Mouse (Mus musculus) brown adipose tissue, adult 24 weeks (tissue): ENCODE data around the gene Usp19. TPM values are rescaled to one million over a fixed set of nuclear protein-coding genes. Genes with fewer than 3 reads are reported as not detected.

Source experiments
- H3K27ac ChIP-seq: fragments of 200-500 bp; replicated peaks from 2 replicates; pipeline ENCODE4 v1.5.1; 2012; ENCODE audit warnings: low read depth, mild to moderate bottlenecking, low read length
- H3K4me1 ChIP-seq: fragments of 200-500 bp; 2 replicates; pipeline ENCODE4 v1.6.1; 2012; ENCODE audit warnings: low read length, mixed read lengths; ENCODE audit not compliant: control insufficient read depth, insufficient read depth, insufficient read length
- H3K4me3 ChIP-seq: fragments of 200-500 bp; 2 replicates; pipeline ENCODE4 v1.5.1; 2012; ENCODE audit warnings: low read depth, mild to moderate bottlenecking, low read length, moderate library complexity; ENCODE audit not compliant: insufficient read depth
- polyA plus RNA-seq: library from polyadenylated mRNA; stranded (reverse); fragments of >200 nt; gene quantifications from 2 replicates; pipeline ENCODE4 v1.2.4, GENCODE M21; 2012; ENCODE audit not compliant: missing spikeins, insufficient read depth, insufficient read length

Usp19 gene
- polyA plus RNA-seq, 1 experiment = 35.9 TPM

- Histone ChIP-seq H3K4me1 (peaks cover 3% of the 10 kb centered on the region; the same call in 1 of the 2 replicates), H3K27ac (no peak overlapping the region), H3K4me3 (no peak overlapping the region)
Observed at GRCm38 (mm10) chr9:108506901-108507300, 16.5 kb downstream of the Usp19 start.

- Histone ChIP-seq H3K4me1 (peaks cover 3% of the 10 kb centered on the region; the same call in 1 of the 2 replicates), H3K27ac (peak within 1 kb of the TSS; percentile 66), H3K4me3 (peak within 1 kb of the TSS; percentile 73)
Observed at GRCm38 (mm10) chr9:108507619-108508434, 17.4 kb downstream of the Usp19 start, which contains the start of gene Qars. Qars (plus strand) TSS chr9:108507706.

- Histone ChIP-seq H3K4me3 (peak overlapping the region; percentile 73), H3K4me1 (peaks cover 3% of the 10 kb centered on the region; the same call in 1 of the 2 replicates)
Observed at GRCm38 (mm10) chr9:108508776-108509175, 18.4 kb downstream of the Usp19 start.

GRCm38 (mm10) chr9:108516380-108517251 is 26.2 kb downstream of the Usp19 start, which contains the start of gene Qrich1:
Qrich1 (plus strand) TSS chr9:108516806.
- peak within 1 kb of the TSS; percentile 98 for H3K27ac ChIP-seq
- peaks cover 11% of the 10 kb centered on the region for H3K4me1 ChIP-seq
- peak within 1 kb of the TSS; percentile 99 for H3K4me3 ChIP-seq

More at GRCm38 (mm10) chr9:108508776-108509175, 18.4 kb downstream of the Usp19 start:
- H3K27ac ChIP-seq = no peak overlapping the region

- H3K4me3 ChIP-seq = peak overlapping the region; percentile 99
- peak overlapping the region; percentile 98 for H3K27ac ChIP-seq
- H3K4me1 ChIP-seq = peaks cover 11% of the 10 kb centered on the region
Observed at GRCm38 (mm10) chr9:108517253-108517930, 27.0 kb downstream of the Usp19 start.

GRCm38 (mm10) chr9:108517931-108518332 is 27.5 kb downstream of the Usp19 start:
- H3K27ac ChIP-seq = peak overlapping the region; percentile 94
- H3K4me1 ChIP-seq = peaks cover 11% of the 10 kb centered on the region
- peak overlapping the region; percentile 69 for H3K4me3 ChIP-seq

GRCm38 (mm10) chr9:108521604-108522003 is 31.2 kb downstream of the Usp19 start:
- no peak overlapping the region for H3K27ac ChIP-seq
- H3K4me1 ChIP-seq = peaks cover 9% of the 10 kb centered on the region
- H3K4me3 ChIP-seq = no peak overlapping the region

GRCm38 (mm10) chr9:108523341-108523740 is 32.9 kb downstream of the Usp19 start:
- H3K4me1 ChIP-seq = peaks cover 9% of the 10 kb centered on the region
- H3K4me3 ChIP-seq = no peak overlapping the region
- no peak overlapping the region for H3K27ac ChIP-seq

- Histone ChIP-seq H3K27ac (no peak overlapping the region), H3K4me3 (no peak overlapping the region)
Observed at GRCm38 (mm10) chr9:108525400-108525799, 35.0 kb downstream of the Usp19 start.

GRCm38 (mm10) chr9:108530954-108531353 is 40.6 kb downstream of the Usp19 start:
- Histone ChIP-seq H3K27ac (no peak overlapping the region), H3K4me1 (no peaks in the 10 kb centered on the region), H3K4me3 (no peak overlapping the region)

More at GRCm38 (mm10) chr9:108525400-108525799, 35.0 kb downstream of the Usp19 start:
- 0 out of 2 replicates have a peak, but pooled peaks cover 2% of the 10 kb centered on the region for H3K4me1 ChIP-seq

- H3K27ac ChIP-seq = no peak overlapping the region
- H3K4me3 ChIP-seq = no peak overlapping the region
- no peaks in the 10 kb centered on the region for H3K4me1 ChIP-seq
Observed at GRCm38 (mm10) chr9:108531496-108531895, 41.1 kb downstream of the Usp19 start.

GRCm38 (mm10) chr9:108540846-108541245 is 50.4 kb downstream of the Usp19 start:
- Histone ChIP-seq H3K27ac (no peak overlapping the region), H3K4me3 (no peak overlapping the region), H3K4me1 (no peaks in the 10 kb centered on the region)

GRCm38 (mm10) chr9:108545986-108546385 is 55.6 kb downstream of the Usp19 start:
- Histone ChIP-seq H3K4me1 (no peaks in the 10 kb centered on the region), H3K27ac (no peak overlapping the region), H3K4me3 (no peak overlapping the region)

GRCm38 (mm10) chr9:108546875-108547274 is 56.5 kb downstream of the Usp19 start:
- H3K27ac ChIP-seq = no peak overlapping the region
- H3K4me1 ChIP-seq = no peaks in the 10 kb centered on the region
- no peak overlapping the region for H3K4me3 ChIP-seq
